ENCODE assay signal across 25 mouse cellular contexts in genomic region chr14:18983901-18984300, GRCm38 (mm10).
A peak's percentile ranks its signal among the peaks of the same experiment; 100 is the strongest.
DNase-seq lines count a peak whose midpoint lies in the region; ATAC-seq and TF ChIP-seq lines count a peak whose summit lies in the region.
"Had no signal": no experiment of that assay in that cellular context is flagged by ENCODE, and none has a peak within 500 bp of the region (broad histone marks: within the 10 kb centered on the region; RNA-seq: fewer than 3 reads in every experiment).

No protein-coding gene starts in this region.

- H3K27me3 ChIP-seq in stomach, postnatal 0 days (ENCODE audit: control insufficient read depth, insufficient read depth, low read length): no peaks in the 10 kb centered on the region
- H3K27me3 ChIP-seq in heart, adult 2 months (ENCODE audit: control insufficient read depth, insufficient read depth, low read length): no peaks in the 10 kb centered on the region
- H3K27me3 ChIP-seq: embryonic facial prominence, embryonic 15.5 days; limb, embryonic 12.5 days; midbrain, embryonic 15.5 days; neural tube, embryonic 12.5 days had no signal

- H3K4me1 ChIP-seq in stomach, postnatal 0 days (replicated peaks; ENCODE audit: control insufficient read depth, insufficient read depth): no peaks in the 10 kb centered on the region
- H3K4me1 ChIP-seq in heart, adult 2 months (ENCODE audit: control insufficient read depth, insufficient read depth, low read length): no peaks in the 10 kb centered on the region
- H3K4me1 ChIP-seq: embryonic facial prominence, embryonic 15.5 days; limb, embryonic 12.5 days; midbrain, embryonic 15.5 days; neural tube, embryonic 12.5 days had no signal

- H3K9me3 ChIP-seq in stomach, postnatal 0 days (ENCODE audit: control insufficient read depth, low read length): no peaks in the 10 kb centered on the region
- H3K9me3 ChIP-seq: embryonic facial prominence, embryonic 15.5 days; limb, embryonic 12.5 days; midbrain, embryonic 15.5 days; neural tube, embryonic 12.5 days had no signal

- no peaks in the 10 kb centered on the region for H3K36me3 ChIP-seq in stomach, postnatal 0 days (ENCODE audit: control insufficient read depth, insufficient read depth, low read length)
- no peaks in the 10 kb centered on the region for H3K36me3 ChIP-seq in heart, adult 2 months (ENCODE audit: control insufficient read depth, insufficient read depth, low read length)
- H3K36me3 ChIP-seq: embryonic facial prominence, embryonic 15.5 days; limb, embryonic 12.5 days; midbrain, embryonic 15.5 days; neural tube, embryonic 12.5 days had no signal

- DNase-seq in left cerebral cortex, adult 9 months (ENCODE audit: low spot score in 2 of 2): peak; percentile 6 to 22
- no peak for DNase-seq in left cerebral cortex, adult 11 months (ENCODE audit: low spot score)
- DNase-seq in brain, embryonic 18.5 days (ENCODE audit: low read depth, low spot score): peak; percentile 14
- peak; percentile 7 to 28 for DNase-seq in frontal cortex, postnatal 36 days (ENCODE audit: low spot score in 2 of 2)
- DNase-seq in layer of hippocampus, adult 9-11 months: peak; percentile 56
- DNase-seq in stomach, postnatal 0 days (ENCODE audit: low spot score): no peak
- DNase-seq in gastrocnemius, postnatal 14 days: no peak
- no peak for DNase-seq in heart, adult 2 months
- DNase-seq: adrenal gland, adult 8-10 months; cerebellum, adult 9-10 months; gastrocnemius, postnatal 36 days; heart, postnatal 4 days; kidney, adult 2 months; kidney, postnatal 10 days; liver, postnatal 0 days; thymus, postnatal 25 days had no signal

- intact Hi-C loops in gastrocnemius, postnatal 14 days (cut with DNase I; ENCODE audit: low total_unique reads): no loop called here
- intact Hi-C loops in heart, adult 2 months (cut with DNase I): no loop called here

- no peak overlapping the region for H3K27ac ChIP-seq in stomach, postnatal 0 days (replicated peaks)
- no peak overlapping the region for H3K27ac ChIP-seq in heart, adult 2 months
- H3K27ac ChIP-seq: embryonic facial prominence, embryonic 15.5 days; hindbrain, embryonic 14.5 days; limb, embryonic 12.5 days; macrophage; midbrain, embryonic 15.5 days; neural tube, embryonic 12.5 days had no signal

- no peak for ATAC-seq in stomach, postnatal 0 days (ENCODE audit: low FRiP score, low TSS enrichment)
- ATAC-seq: inflammation-experienced regulatory T-cells, adult 6 months; liver, postnatal 0 days; lung, postnatal 0 days; midbrain, embryonic 15.5 days had no signal

- no peak for TF ChIP-seq POLR2A in heart, adult 2 months (IDR thresholded peaks at IDR 0.05; ENCODE audit: insufficient read depth, low read depth, low read length)

- no peak overlapping the region for H3K9ac ChIP-seq in stomach, postnatal 0 days (ENCODE audit: low read length)
- H3K9ac ChIP-seq in heart, adult 2 months (ENCODE audit: low read depth, low read length): no peak overlapping the region
- H3K9ac ChIP-seq: embryonic facial prominence, embryonic 15.5 days; hindbrain, embryonic 14.5 days; limb, embryonic 12.5 days; liver, postnatal 0 days; midbrain, embryonic 15.5 days; neural tube, embryonic 12.5 days had no signal

- WGBS in stomach, postnatal 0 days: 84% methylated on average over 3 of the region's 3 CpGs
- 86% methylated on average over 3 of the region's 3 CpGs for WGBS in heart, adult 2 months

- no peak for TF ChIP-seq CTCF in stomach, postnatal 0 days (IDR thresholded peaks at IDR 0.05; ENCODE audit: low read depth)
- no peak for TF ChIP-seq CTCF in heart, adult 2 months (IDR thresholded peaks at IDR 0.05)

- H3K4me3 ChIP-seq in stomach, postnatal 0 days (ENCODE audit: low read depth, low read length): no peak overlapping the region
- H3K4me3 ChIP-seq in heart, adult 2 months: no peak overlapping the region
- H3K4me3 ChIP-seq: embryonic facial prominence, embryonic 15.5 days; limb, embryonic 12.5 days; midbrain, embryonic 15.5 days; neural tube, embryonic 12.5 days had no signal

- TF ChIP-seq EP300 in stomach, postnatal 0 days (optimal IDR thresholded peaks at IDR 0.05): no peak
- TF ChIP-seq EP300 in heart, adult 2 months (IDR thresholded peaks at IDR 0.05; ENCODE audit: insufficient read depth, low read depth, low read length): no peak

- no peak overlapping the region for H3K4me2 ChIP-seq in stomach, postnatal 0 days (replicated peaks; ENCODE audit: low read depth)
- H3K4me2 ChIP-seq: embryonic facial prominence, embryonic 15.5 days; hindbrain, embryonic 14.5 days; limb, embryonic 12.5 days; liver, embryonic 11.5 days; midbrain, embryonic 15.5 days; neural tube, embryonic 12.5 days had no signal

- no peaks in the 10 kb centered on the region for H3K79me2 ChIP-seq in heart, adult 2 months (replicated peaks; ENCODE audit: control insufficient read depth, insufficient read depth, low read length)

Comparison
In these comparisons a context has a peak if more than half of its experiments do, and no peak if none do; other contexts are left out.
1. DNase-seq: peak in left cerebral cortex, adult 9 months (2 of 2), brain, embryonic 18.5 days (single experiment), frontal cortex, postnatal 36 days (2 of 2) and layer of hippocampus, adult 9-11 months (single experiment); none in left cerebral cortex, adult 11 months (single experiment), stomach, postnatal 0 days (single experiment), gastrocnemius, postnatal 14 days (single experiment) and heart, adult 2 months (0 of 2).